Mouse (Mus musculus) midbrain, embryonic 11.5 days (tissue): ENCODE data around the gene Olfr1261. TPM values are rescaled to one million over a fixed set of nuclear protein-coding genes. Genes with fewer than 3 reads are reported as not detected.

Source experiments
- ATAC-seq: fragments of 200-750 bp; cut with Nextera tagmentation; 2 replicates; pipeline ENCODE4 v1.8.0; 2017; ENCODE audit warnings: moderate TSS enrichment, moderate library complexity; ENCODE audit not compliant: low FRiP score
- DNase-seq: peaks from one replicate; pipeline ENCODE4 v3.0.0; 2015; ENCODE audit warnings: low spot score; ENCODE audit errors: missing footprints
- H3K27ac ChIP-seq: fragments of 300-500 bp; sonication (generic); 2 replicates; pipeline ENCODE4 v1.5.1; 2014; ENCODE audit warnings: low read depth, low read length
- H3K27me3 ChIP-seq: fragments of 300-500 bp; sonication (generic); 2 replicates; pipeline ENCODE4 v1.6.1; 2014; ENCODE audit warnings: mild to moderate bottlenecking, low read length, moderate library complexity, mixed read lengths; ENCODE audit not compliant: control insufficient read depth, insufficient read depth
- H3K36me3 ChIP-seq: fragments of 300-500 bp; sonication (generic); 2 replicates; pipeline ENCODE4 v1.6.1; 2014; ENCODE audit warnings: mild to moderate bottlenecking, low read length, moderate library complexity, mixed read lengths; ENCODE audit not compliant: control insufficient read depth, insufficient read depth
- H3K4me1 ChIP-seq: fragments of 300-500 bp; sonication (generic); 2 replicates; pipeline ENCODE4 v1.6.1; 2014; ENCODE audit warnings: low read length; ENCODE audit not compliant: control insufficient read depth, insufficient read depth
- H3K4me2 ChIP-seq: fragments of 300-500 bp; sonication (generic); 2 replicates; pipeline ENCODE4 v1.6.1; 2014; ENCODE audit warnings: mild to moderate bottlenecking, moderate library complexity
- H3K4me3 ChIP-seq: fragments of 300-500 bp; sonication (generic); 2 replicates; pipeline ENCODE4 v1.5.1; 2014; ENCODE audit warnings: low read depth, low read length
- H3K9ac ChIP-seq: fragments of 300-500 bp; sonication (generic); 2 replicates; pipeline ENCODE4 v1.6.1; 2014; ENCODE audit warnings: low read length
- H3K9me3 ChIP-seq: fragments of 300-500 bp; sonication (generic); 2 replicates; pipeline ENCODE4 v1.6.1; 2016; ENCODE audit warnings: low read length; ENCODE audit not compliant: control insufficient read depth
- WGBS: fragments of 180-500 bp; shearing (Covaris S2); extraction: QIAGEN DNeasy Blood & Tissue Kit; methylation state at CpG from one replicate; pipeline ENCODE4 v1.1.7; 2014; 5-methylcytosine and 5-hydroxymethylcytosine counted together
- polyA plus RNA-seq: library from polyadenylated mRNA; unstranded; fragments of >200 nt; fragmentation: Nextera tagmentation; extraction: Ambion mirVana; gene quantifications from 2 replicates; pipeline ENCODE4 v1.2.1, GENCODE M21; 2014

The Olfr1261 gene
- not detected in 2 replicates for polyA plus RNA-seq

- H3K27ac ChIP-seq: no peak within 1 kb of the TSS
- no peaks in the 10 kb centered on the region for H3K27me3 ChIP-seq
- no peaks in the 10 kb centered on the region for H3K36me3 ChIP-seq
- no peak for ATAC-seq
- H3K9me3 ChIP-seq: no peaks in the 10 kb centered on the region
- no peak for DNase-seq
- no peak within 1 kb of the TSS for H3K4me2 ChIP-seq
- H3K4me1 ChIP-seq: no peaks in the 10 kb centered on the region
- H3K4me3 ChIP-seq: no peak within 1 kb of the TSS
- H3K9ac ChIP-seq: no peak within 1 kb of the TSS
Measured at GRCm38 (mm10) chr2:89990921-89991320, at the start of gene Olfr1261. TSS of gene Olfr1261 (plus strand) at chr2:89991221.

GRCm38 (mm10) chr2:89948564-89948963, 42.5 kb upstream of the Olfr1261 start, which contains the start of gene Olfr1259:
TSS of gene Olfr1259 (minus strand) at chr2:89948664.
- 88% methylated on average over 5 of the region's 5 CpGs for WGBS
- no peak for DNase-seq

GRCm38 (mm10) chr2:89974184-89974583, 16.8 kb upstream of the Olfr1261 start, which contains the start of gene Olfr1260:
TSS of gene Olfr1260 (plus strand) at chr2:89974340.
- 77% methylated on average over 2 of the region's 2 CpGs for WGBS
- no peaks in the 10 kb centered on the region for H3K9me3 ChIP-seq
- H3K4me1 ChIP-seq: no peaks in the 10 kb centered on the region
- H3K4me2 ChIP-seq: no peak within 1 kb of the TSS
- DNase-seq: no peak
- no peak within 1 kb of the TSS for H3K27ac ChIP-seq
- ATAC-seq: no peak
- H3K36me3 ChIP-seq: no peaks in the 10 kb centered on the region
- H3K9ac ChIP-seq: no peak within 1 kb of the TSS
- no peak within 1 kb of the TSS for H3K4me3 ChIP-seq
- H3K27me3 ChIP-seq: no peaks in the 10 kb centered on the region

More at GRCm38 (mm10) chr2:89948564-89948963, 42.5 kb upstream of the Olfr1261 start, which contains the start of gene Olfr1259:
- H3K9ac ChIP-seq: no peak within 1 kb of the TSS
- H3K36me3 ChIP-seq: no peaks in the 10 kb centered on the region
- no peaks in the 10 kb centered on the region for H3K27me3 ChIP-seq
- H3K4me1 ChIP-seq: no peaks in the 10 kb centered on the region
- ATAC-seq: no peak
- no peaks in the 10 kb centered on the region for H3K9me3 ChIP-seq
- no peak within 1 kb of the TSS for H3K4me2 ChIP-seq
- H3K4me3 ChIP-seq: no peak within 1 kb of the TSS
- no peak within 1 kb of the TSS for H3K27ac ChIP-seq

- DNase-seq (no peak), ATAC-seq (no peak)
- no peaks in the 10 kb centered on the region for H3K9me3 ChIP-seq
- WGBS: 87% methylated on average over 2 of the region's 2 CpGs
- H3K4me3 ChIP-seq: no peak overlapping the region
- no peak overlapping the region for H3K27ac ChIP-seq
- H3K4me1 ChIP-seq: no peaks in the 10 kb centered on the region
- no peaks in the 10 kb centered on the region for H3K27me3 ChIP-seq
- H3K9ac ChIP-seq: no peak overlapping the region
- no peaks in the 10 kb centered on the region for H3K36me3 ChIP-seq
- H3K4me2 ChIP-seq: no peak overlapping the region
Measured at GRCm38 (mm10) chr2:89977709-89978108, 13.3 kb upstream of the Olfr1261 start.

GRCm38 (mm10) chr2:89999845-90000244, 8.8 kb downstream of the Olfr1261 start, which contains the start of gene Olfr1262:
TSS of gene Olfr1262 (plus strand) at chr2:90000145.
- Histone ChIP-seq H3K9me3 (no peaks in the 10 kb centered on the region), H3K27ac (no peak within 1 kb of the TSS), H3K4me1 (no peaks in the 10 kb centered on the region), H3K36me3 (no peaks in the 10 kb centered on the region), H3K4me3 (no peak within 1 kb of the TSS), H3K4me2 (no peak within 1 kb of the TSS), H3K9ac (no peak within 1 kb of the TSS), H3K27me3 (no peaks in the 10 kb centered on the region)
- no peak for ATAC-seq
- no peak for DNase-seq

- DNase-seq: no peak
- Histone ChIP-seq H3K9ac (no peak within 1 kb of the TSS), H3K4me1 (no peaks in the 10 kb centered on the region), H3K4me3 (no peak within 1 kb of the TSS), H3K4me2 (no peak within 1 kb of the TSS), H3K27ac (no peak within 1 kb of the TSS), H3K36me3 (no peaks in the 10 kb centered on the region), H3K9me3 (no peaks in the 10 kb centered on the region), H3K27me3 (no peaks in the 10 kb centered on the region)
- 85% methylated on average over 2 of the region's 2 CpGs for WGBS
- no peak for ATAC-seq
Measured at GRCm38 (mm10) chr2:90011831-90012230, 20.8 kb downstream of the Olfr1261 start, which contains the start of gene Olfr1263. TSS of gene Olfr1263 (plus strand) at chr2:90012131.

GRCm38 (mm10) chr2:90025477-90025876, 34.5 kb downstream of the Olfr1261 start, which contains the start of gene Olfr1264:
TSS of gene Olfr1264 (minus strand) at chr2:90025577.
- Histone ChIP-seq H3K9ac (no peak within 1 kb of the TSS), H3K4me3 (no peak within 1 kb of the TSS), H3K4me2 (no peak within 1 kb of the TSS), H3K36me3 (no peaks in the 10 kb centered on the region), H3K27ac (no peak within 1 kb of the TSS), H3K27me3 (no peaks in the 10 kb centered on the region), H3K9me3 (no peaks in the 10 kb centered on the region), H3K4me1 (no peaks in the 10 kb centered on the region)
- WGBS: 71% methylated on average over 2 of the region's 2 CpGs
- DNase-seq (no peak), ATAC-seq (no peak)

- H3K4me2 ChIP-seq: no peak within 1 kb of the TSS
- H3K4me1 ChIP-seq: no peaks in the 10 kb centered on the region
- H3K27ac ChIP-seq: no peak within 1 kb of the TSS
- no peak within 1 kb of the TSS for H3K4me3 ChIP-seq
- no peaks in the 10 kb centered on the region for H3K27me3 ChIP-seq
- no peak for DNase-seq
- H3K9ac ChIP-seq: no peak within 1 kb of the TSS
- no peak for ATAC-seq
- H3K36me3 ChIP-seq: no peaks in the 10 kb centered on the region
- H3K9me3 ChIP-seq: no peaks in the 10 kb centered on the region
Measured at GRCm38 (mm10) chr2:90035037-90035436, 44.0 kb downstream of the Olfr1261 start, which contains the start of gene Olfr1265. TSS of gene Olfr1265 (plus strand) at chr2:90035337.
